Mouse (Mus musculus): ENCODE results near the gene Trnt1. TPM values are rescaled to one million over a fixed set of nuclear protein-coding genes. Genes with fewer than 3 reads are reported as not detected.

Trnt1 gene
- total RNA-seq, 2 experiments from 2014 or later, result 19.1 to 24.5 TPM

Other genes with a start within 250 kb of the Trnt1 start
- gene Il5ra, start 20.1 kb upstream of the Trnt1 start, total RNA-seq (2021), result not detected
- 10 to 100 TPM; 40.3 to 45.1 TPM for gene Crbn, start 31.0 kb downstream of the Trnt1 start, total RNA-seq (2021)

All from gastrocnemius, postnatal 36 days (tissue).